Mouse (Mus musculus) heart, postnatal 0 days (tissue): ENCODE results near the gene Cd72.

Source experiments
- CTCF ChIP-seq: IDR thresholded peaks from 2 replicates; pipeline ENCODE4 v1.5.1; 2016; ENCODE audit warnings: antibody characterized with exemption, control low read depth, low read depth
- EP300 ChIP-seq: IDR thresholded peaks from 2 replicates; pipeline ENCODE4 v1.6.1; 2016; ENCODE audit warnings: antibody characterized with exemption, low read depth

DNA sequence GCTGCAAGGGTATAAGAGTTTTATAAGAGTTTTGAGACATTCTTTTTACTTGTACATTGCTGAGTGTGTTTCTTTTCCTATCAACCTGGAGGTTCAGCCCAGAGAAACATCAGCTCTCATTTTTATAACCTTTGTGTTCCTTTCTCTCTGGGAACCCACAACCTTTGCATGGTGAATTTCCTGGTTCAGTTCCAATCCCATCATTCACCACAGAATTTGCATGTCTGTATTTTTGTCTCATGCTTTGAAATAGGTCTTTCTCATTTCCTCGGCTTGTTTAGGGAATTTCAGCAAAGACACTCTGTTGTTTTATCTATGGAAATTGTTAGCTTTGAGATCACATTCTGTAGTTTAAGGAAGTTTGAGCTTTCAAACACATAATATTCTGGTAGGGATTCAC, 19.2 kb upstream of the Cd72 start:
- no peak for TF ChIP-seq EP300
- no peak for TF ChIP-seq CTCF
